Mouse (Mus musculus): ENCODE results near the gene Col1a1.
A peak's percentile ranks its signal among the peaks of the same experiment; 100 is the strongest.

The Col1a1 gene

DNA sequence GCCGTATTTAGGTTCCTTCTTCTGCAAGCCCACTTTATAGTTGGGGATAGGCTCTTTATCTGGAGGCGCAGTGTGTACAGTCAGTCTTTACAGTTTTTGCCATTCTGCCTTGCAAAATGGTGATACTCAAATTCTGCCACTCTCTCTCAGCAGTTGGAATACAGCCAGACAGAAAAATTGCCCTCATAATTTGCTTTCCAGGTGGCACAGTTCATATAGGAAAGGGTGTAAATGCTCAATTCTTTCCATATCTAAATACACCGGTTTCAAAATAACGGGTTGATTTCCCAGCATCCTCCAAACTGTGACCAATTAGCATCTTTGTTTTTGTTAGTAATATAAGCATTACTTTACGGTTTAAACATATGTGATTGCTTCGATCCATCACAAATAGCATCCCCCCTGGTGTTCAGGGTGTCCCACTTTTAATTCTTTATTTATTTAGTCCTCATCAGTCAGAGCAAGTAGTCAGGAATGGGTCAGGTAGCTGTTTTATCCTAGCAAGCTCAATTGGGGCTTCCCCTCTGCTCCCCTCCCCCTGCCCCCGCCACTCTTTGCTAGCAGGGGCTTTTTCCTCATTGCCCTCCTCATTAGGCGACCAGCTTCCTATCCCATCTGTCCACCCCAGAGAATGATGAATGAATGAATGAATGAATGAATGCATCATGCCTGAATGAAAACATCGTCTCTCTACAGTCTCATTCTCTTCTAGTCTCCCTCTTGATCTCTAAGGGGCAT lies 42.3 kb downstream of the Col1a1 start:
- DNase-seq (ENCODE audit: low spot score): no peak

DNA sequence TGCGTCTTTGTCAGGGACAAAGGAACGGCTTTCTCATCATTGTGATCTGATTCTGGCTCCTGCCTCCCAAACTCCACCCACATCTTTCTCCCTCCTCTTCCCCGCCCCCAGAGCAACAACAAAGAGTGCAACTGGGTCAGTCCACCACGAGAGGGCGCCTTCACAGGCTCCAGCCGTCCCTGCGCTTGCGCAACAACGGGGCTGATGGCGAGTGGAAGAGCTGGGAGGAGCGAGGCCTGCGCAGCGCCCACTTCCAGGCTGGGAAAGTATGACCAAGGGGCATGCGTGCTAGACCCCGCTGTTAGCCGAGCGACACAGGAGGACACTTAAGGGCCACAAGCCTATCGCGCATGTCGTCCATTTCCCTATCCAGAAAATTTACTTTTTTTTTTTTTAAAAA lies 42.9 kb downstream of the Col1a1 start:
- DNase-seq (ENCODE audit: low spot score): peak; percentile 96

DNA sequence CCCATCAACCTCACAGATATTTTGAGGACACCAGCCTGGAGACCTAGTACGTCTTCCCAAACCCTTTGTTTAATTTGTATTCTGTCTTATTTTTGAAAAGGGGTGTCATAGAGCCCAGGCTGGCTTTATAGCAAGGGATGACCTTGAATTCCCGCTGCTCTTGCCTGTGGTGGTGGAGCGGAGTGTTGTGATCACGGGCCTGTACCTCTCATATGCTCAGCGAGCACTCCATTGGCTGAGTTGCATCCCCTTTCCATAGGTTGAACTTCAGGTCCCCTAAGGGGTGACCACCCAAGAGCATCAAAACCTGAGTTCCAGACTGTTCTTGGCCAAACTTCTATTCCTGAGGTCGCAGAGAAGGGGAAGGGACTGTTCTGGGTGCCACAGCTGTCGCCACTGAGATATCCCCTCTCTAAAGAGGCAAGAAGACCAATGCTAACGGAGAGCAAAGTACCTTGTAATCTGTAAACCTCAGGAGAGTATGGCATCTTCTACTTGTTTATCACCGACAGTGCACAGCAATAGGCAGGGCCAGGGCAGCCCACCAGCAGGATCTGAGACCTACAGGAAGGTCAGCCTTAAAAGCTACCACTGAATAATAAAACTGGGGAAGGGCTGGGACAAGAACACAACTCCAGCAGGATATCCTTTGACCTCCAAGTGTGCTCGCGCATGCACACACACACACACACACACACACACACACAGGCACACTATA lies 43.6 kb downstream of the Col1a1 start:
- DNase-seq (ENCODE audit: low spot score): no peak

DNA sequence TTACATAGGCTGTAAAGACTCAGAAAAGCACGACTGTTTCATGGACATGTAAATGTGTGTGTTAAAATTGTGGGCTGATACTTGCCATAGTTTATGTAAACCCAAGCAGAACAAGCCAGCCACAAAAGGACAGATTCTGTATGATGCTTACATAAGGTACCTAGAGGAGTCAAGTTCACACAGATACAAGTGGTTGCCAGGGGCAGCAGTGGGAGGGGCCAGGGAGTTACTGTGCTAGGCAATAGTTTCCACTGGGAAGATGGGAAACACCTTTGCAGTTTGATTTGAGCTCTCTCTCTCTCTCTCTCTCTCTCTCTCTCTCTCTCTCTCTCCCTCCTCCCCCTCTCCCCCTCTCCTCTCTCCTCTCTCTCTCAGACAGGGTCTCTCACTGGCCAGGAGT lies 49.1 kb downstream of the Col1a1 start:
- no peak for DNase-seq (ENCODE audit: low spot score)

DNA sequence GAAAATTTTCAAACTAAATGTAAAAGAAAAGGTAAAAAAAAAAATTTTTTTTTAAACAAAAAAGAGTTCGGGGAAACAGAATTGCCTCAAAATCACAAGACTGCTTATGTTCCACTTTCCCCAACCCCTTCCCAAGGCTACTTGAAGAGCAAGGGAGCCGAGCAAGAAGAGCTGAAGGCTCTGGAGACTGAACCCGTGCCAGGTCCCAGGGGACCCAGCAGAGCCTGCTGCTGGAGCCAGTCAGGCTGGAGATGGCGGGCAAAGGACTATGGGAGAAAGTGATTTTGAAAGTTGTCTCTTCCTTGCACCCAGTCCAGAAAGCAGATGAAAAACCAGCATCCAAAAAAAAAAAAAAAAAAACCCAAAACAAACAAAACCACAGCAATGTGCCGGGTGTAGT lies 49.8 kb downstream of the Col1a1 start:
- DNase-seq (ENCODE audit: low spot score): no peak

DNA sequence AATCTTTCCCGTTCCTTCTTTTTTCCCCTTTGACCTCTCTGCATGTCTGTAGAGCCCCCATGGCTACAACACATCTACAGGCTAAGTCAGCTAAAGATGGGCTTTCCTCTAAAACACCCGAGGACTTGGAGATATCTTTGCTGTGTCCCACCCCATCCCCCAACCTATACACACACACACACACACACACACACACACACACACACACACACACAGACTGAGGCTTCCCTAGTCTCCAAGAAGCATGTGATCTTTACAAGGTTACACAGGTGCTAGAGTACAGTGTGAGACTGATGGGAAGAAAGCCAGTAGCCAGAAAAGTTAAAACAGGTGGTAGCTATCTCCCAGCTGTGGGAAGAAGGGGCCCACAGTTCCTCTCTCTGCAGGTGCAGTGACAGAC lies 50.4 kb downstream of the Col1a1 start:
- no peak for DNase-seq (ENCODE audit: low spot score)

DNA sequence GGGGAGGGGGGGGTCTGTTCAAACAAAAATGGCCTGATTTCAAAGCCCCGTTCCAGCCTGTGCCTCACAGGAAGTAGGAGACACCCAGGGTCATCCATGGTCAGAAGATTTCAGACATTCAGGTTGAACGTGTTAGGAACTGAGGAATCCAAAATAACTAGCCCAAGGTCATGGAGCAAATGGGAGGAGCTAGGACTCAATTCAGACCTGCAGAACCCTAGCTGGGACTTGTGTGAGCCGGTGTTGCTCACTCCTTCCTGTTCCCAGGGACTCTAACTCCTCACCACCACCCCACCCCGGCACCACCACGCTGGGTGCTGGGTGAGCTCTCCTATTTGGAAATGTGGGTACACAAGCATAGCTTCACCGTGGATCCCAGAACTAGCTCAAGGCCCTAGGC lies 51.3 kb downstream of the Col1a1 start:
- no peak for DNase-seq (ENCODE audit: low spot score)

DNA sequence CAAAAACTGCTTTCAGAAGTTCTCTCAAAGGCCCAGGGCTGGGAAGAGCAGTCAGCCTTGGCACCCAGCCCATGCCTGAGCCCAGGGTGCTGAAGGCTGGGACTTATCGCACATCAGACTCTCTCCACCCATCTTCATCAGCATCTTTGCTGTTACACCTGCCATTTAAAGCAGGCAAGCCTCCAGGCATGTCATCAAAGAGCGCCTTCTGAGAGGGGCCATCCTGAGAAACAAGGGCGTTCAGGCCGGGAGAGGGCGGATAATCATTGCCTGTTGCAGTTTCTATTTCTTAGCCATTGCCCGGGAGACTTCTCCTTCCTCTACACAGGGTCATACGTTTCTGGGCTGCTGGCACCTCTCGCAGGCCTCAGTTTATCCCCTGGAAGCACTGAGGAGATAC lies 51.8 kb downstream of the Col1a1 start:
- DNase-seq (ENCODE audit: low spot score): no peak

DNA sequence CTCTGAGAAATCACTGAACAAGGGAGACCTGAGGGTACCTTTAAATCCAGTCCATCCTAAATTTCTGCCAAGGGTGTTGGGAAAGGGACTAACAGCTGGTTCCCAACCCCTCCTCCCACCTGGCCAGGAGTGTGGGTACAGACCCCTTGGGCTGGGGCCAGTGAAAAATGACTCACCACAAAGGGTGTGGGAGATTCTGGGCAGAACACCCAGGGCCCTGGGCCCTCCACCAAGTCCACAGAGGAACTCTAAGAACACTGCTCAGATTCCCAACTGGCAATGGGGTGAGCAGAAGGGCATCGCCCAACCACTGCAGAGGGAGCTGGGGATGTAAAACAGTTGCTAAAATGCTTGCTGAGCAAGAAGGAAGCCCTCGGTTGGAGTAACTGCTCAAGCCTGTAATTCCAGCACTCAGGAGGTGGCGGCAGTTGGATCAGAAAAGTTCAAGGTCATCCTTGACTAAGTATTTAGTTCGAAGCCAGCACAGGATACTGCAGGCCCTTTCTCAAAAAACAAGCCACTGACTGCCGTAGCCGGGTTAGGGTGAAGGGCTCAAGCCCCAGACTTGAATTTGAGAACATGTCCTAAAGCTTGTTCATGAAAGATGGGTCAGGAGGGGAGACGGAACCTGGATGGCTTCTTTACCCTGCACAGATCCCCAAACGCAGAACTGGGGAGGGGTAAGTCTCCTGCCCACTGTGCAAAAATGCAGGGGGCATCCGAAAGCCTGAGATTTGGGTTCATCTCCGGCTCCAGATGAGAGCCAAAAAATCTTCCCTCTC lies 52.9 kb downstream of the Col1a1 start:
- DNase-seq (ENCODE audit: low spot score): peak; percentile 68

DNA sequence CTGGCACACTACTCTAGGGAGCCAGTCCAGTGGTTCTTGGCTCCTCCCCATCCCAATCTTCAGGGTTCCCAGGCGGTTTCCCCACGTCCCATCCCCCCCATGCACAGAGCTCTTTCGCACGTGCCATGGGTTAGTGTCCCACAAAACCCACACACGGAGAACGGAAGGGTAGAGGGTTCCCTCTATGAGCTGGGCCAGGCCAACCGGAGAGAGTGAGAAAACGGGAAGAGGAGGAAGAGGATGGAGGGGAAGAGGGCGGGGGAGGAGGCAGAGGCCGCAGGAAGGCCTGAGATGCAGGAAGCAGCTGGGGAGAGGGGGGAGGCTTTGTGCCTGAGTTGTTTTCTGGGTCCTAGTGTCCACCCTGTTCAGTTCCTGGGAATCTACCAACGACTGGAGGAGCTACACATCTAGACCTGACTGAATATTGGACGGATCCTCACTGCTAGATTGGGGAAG lies 53.6 kb downstream of the Col1a1 start:
- peak; percentile 82 for DNase-seq (ENCODE audit: low spot score)

DNA sequence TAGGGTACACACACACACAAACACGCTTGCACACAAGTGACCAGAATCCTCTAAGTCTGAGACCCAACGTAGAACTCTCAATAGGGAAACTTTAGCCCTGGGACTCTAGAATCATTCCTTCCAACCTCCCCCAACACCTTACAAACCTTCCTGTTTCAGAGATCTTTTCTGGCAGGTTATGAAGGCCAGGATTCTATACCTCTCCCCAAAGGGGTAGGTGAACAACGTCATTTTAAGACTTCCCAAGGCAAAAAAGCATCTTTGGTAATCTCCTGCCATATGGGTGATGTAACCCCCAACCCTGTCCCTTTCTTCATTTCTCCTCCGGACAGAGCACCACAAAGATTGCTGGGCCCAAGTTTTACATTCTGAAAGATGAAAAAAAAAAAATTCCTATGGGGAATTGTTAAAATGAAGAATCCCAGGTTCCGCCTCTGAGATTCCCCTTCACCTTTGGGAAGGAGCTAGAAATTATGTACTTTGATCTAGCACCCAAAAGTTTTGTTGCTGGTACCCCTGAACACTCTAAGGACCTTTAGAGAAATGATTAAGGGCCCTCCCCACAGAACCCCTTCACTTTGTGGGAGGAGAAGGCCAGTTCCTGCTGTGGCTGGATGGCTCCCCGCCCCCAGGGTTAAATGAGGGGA lies 54.2 kb downstream of the Col1a1 start:
- no peak for DNase-seq (ENCODE audit: low spot score)

DNA sequence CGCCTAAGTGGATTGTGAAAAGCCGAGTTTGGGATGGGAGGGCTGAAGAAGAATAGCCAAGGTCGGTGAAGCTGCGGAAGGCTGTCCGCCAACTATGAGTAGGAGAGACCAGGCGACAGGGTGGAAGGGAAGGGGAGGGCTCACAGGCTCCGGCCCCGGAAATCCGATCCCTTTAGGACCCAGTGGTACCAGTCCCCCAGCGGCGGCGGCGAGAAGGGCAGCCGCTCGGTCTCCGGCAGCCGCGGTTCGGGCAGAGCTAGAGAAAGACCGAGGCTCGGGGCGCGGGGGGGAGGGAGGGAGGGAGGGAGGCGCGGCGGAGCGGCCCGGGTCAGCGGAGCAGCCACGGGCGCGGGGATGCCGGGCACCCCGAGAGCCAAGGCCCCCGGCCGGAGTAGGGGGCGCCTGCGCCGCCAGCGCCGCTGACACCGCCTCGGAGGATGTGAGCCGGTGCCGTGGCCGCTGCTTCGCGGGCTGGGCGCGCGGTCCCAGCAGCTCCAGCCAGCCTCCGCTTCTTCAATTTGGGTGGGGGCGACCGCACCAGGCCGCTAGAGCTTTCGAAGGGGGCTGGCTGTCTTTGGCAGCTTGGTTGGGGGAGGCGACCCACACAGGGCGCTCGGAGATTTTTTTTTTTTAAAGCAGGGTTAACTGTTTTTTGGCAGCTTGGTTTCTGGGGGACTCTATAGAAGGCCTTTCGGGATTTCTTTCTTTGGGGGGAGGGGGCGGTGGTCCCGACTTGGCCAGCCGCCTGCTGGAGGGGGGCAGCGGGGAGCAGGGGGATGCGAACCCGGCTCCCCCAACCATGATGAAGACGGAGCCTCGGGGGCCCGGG lies 54.9 kb downstream of the Col1a1 start, which contains the start of gene Ppp1r9b:
Gene Ppp1r9b (plus strand): TSS at position 287 of the 829 bp plus-strand sequence.
- peak; percentile 94 for DNase-seq (ENCODE audit: low spot score)

DNA sequence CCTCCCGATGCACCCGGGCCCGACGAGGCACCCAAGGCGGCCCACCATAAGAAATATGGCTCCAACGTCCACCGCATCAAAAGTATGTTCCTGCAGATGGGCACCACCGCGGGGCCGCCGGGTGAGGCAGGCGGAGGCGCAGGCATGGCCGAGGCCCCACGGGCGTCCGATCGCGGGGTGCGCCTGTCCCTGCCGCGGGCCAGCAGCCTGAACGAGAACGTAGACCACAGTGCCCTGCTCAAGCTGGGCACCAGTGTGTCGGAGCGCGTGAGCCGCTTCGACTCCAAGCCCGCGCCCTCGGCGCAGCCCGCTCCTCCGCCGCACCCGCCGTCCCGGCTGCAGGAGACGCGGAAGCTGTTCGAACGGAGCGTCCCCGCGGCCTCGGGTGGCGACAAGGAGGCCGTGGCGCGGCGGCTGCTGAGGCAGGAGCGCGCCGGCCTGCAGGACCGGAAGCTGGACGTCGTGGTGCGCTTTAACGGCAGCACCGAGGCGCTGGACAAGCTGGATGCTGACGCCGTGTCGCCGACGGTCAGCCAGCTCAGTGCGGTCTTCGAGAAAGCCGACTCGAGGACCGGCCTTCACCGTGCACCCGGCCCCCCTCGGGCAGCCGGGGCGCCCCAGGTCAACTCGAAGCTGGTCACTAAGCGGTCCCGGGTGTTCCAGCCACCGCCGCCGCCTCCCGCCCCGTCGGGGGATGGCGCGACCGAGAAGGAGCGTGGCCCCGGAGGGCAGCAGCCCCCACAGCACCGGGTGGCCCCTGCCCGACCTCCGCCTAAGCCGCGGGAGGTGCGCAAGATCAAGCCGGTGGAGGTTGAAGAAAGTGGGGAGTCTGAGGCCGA lies 55.8 kb downstream of the Col1a1 start:
- peak; percentile 63 for DNase-seq (ENCODE audit: low spot score)

DNA sequence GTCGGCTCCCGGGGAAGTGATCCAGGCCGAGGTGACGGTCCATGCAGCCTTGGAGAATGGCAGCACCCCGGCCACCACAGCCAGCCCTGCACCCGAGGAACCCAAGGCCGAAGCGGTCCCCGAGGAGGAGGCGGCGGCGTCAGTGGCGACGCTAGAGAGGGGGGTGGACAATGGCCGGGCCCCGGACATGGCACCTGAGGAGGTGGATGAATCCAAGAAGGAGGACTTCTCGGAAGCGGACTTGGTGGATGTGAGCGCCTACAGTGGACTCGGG lies 56.4 kb downstream of the Col1a1 start:
- no peak for DNase-seq (ENCODE audit: low spot score)

DNA sequence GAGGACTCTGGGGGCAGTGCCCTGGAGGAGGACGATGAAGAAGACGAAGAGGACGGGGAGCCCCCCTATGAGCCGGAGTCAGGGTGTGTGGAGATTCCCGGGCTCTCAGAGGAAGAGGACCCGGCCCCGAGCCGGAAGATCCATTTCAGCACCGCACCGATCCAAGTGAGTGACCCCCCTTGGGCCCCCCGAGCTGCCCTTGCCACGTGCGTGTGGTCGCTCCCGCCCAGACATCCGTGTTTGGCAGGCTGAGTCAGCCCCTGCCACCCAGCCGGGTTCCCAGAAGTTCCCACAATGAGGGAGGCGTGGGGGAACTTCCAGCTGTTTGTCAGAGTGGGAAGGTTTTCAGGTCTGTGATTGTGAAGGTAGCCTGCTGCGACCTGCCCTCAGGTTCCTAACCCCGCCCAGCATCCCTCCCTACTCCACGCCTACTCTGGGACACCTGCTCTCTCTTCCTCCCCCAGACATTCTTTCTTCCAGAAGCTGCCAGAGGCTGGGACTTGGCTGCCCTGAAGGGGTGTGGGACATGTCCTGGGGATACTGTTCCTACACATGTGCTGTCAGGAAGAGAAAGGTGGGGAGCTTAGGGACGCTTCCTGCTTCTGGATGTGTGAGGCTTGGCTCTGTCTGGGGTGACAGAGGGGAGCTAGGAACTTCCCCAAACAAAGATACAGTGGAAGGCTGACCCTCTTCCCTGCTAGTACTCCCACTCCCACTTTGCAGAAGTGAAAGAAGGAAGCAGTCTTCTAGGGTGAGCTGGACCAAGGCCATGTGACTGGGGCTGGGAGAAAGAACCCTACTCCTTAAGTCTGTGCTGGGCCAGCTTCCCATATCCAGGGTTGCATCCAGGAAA lies 57.0 kb downstream of the Col1a1 start:
- DNase-seq (ENCODE audit: low spot score): no peak

DNA sequence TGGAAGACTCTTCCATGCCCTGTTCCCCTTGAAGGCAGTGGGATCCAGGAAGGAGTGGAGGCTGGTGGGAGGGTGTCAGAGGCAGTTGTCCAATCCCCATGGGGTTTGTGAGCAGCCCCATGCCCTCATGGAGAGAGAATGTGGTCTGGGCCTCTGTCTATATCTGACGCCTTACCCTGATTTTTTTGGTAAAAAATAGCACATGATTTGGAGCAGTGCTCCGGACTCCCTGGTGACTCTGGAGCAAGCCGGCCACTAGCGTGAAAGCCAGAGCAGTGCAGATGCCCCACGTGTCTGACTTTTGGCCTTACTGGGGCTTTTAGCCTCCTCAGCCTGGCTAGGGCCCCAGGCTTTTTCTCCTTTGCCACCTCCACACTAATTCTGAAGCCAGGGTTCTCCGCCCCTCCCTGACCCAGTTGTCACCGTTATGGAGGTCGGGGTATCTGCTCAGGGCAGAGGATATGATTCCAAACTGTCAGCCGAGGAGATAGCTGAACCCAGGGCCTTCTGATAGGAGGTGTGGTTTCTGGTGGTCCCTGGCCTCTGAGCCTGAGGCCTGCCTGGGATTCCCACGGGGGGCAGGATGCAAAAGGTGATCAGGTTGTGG lies 58.3 kb downstream of the Col1a1 start:
- no peak for DNase-seq (ENCODE audit: low spot score)

DNA sequence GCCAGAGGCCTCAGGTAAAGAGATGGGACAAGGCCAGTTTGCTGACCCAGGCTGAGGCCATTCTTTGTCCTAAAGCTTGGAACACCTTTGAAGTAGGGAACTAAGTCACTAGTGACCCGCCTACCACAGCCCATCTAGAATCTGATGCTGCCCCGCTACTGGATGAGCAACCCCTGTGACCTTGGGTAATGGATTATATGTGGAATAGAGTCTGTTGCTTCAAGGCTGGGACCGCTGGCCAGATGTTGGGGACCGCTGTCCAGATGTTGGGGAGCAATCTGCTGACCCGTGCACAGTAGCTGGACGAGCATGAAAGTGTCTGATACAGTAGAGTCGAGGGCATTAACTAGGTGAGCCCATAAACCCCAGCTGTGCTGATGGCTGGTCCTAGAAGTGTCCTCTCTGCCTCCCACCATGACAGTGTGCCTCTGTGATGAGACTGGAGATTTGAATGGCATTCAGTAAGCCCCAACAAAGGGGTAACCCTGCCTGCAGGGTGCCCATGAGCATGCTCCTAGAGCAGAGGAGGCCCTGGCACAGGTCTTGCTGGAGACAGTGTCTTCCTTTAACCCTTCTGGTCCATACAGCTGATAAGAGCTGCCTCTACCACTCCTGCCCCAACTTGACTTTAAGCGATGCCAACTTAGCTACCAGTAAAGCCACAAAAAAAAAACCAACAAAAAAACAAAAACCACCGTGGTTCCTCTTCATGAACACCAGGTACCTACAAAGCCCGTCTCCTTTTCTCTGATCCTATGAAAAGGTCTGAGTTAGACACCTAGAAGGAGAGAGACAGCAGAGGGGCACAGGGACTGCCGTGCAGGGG lies 59.1 kb downstream of the Col1a1 start:
- DNase-seq (ENCODE audit: low spot score): no peak

DNA sequence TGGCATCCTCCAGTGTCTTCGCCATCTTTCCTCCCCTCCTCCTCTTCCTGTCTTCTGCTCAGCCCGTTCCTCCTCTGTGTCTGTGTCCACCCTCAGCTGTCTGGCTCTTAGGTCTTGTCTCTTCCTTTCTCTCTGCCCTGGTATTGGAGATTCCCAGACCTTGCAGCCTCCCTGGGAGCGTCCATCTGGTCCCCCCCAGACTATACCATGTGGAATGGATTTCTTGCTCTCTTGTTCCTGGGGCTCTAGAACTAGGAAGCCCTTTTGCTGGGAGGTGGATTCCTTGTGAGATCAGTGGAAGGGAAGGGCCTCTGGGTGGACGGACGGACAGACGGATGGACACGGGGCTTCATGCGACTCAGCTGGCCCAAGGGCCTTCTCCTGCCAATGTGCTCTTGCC lies 60.1 kb downstream of the Col1a1 start:
- no peak for DNase-seq (ENCODE audit: low spot score)
